Mouse (Mus musculus) limb, embryonic 12.5 days (tissue): ENCODE results near the gene Ntrk2. TPM values are rescaled to one million over a fixed set of nuclear protein-coding genes. Genes with fewer than 3 reads are reported as not detected.
"Not testable (repeated sequence)": the region's sequence is repeated elsewhere in the genome, so short reads cannot be mapped to it uniquely, and the experiment has no call there.

Experiments used
- ATAC-seq: fragments of 200-750 bp; cut with Nextera tagmentation; 2 replicates; pipeline ENCODE4 v1.8.0; 2017; ENCODE audit warnings: low read depth, moderate TSS enrichment; ENCODE audit not compliant: insufficient number of reproducible peaks, insufficient read depth, low FRiP score, low TSS enrichment
- H3K27ac ChIP-seq: fragments of 300-500 bp; sonication (generic); 2 replicates; pipeline ENCODE4 v1.5.1; 2016; ENCODE audit warnings: mild to moderate bottlenecking, moderate library complexity
- H3K27me3 ChIP-seq: fragments of 300-500 bp; sonication (generic); 2 replicates; pipeline ENCODE4 v1.6.1; 2016; ENCODE audit warnings: mild to moderate bottlenecking, moderate library complexity
- H3K36me3 ChIP-seq: fragments of 300-500 bp; sonication (generic); 2 replicates; pipeline ENCODE4 v1.6.1; 2016; ENCODE audit warnings: mild to moderate bottlenecking, moderate library complexity
- H3K4me1 ChIP-seq: fragments of 300-500 bp; sonication (generic); replicated peaks from 2 replicates; pipeline ENCODE4 v1.6.1; 2016
- H3K4me2 ChIP-seq: fragments of 300-500 bp; sonication (generic); 2 replicates; pipeline ENCODE4 v1.6.1; 2016; ENCODE audit warnings: mild to moderate bottlenecking, moderate library complexity
- H3K4me3 ChIP-seq: fragments of 300-500 bp; sonication (generic); replicated peaks from 2 replicates; pipeline ENCODE4 v1.5.1; 2016; ENCODE audit warnings: mild to moderate bottlenecking
- H3K9ac ChIP-seq: fragments of 300-500 bp; sonication (generic); replicated peaks from 2 replicates; pipeline ENCODE4 v1.6.1; 2016; ENCODE audit warnings: mild to moderate bottlenecking, moderate library complexity
- H3K9me3 ChIP-seq: fragments of 300-500 bp; sonication (generic); 2 replicates; pipeline ENCODE4 v1.6.1; 2016; ENCODE audit warnings: mild to moderate bottlenecking, moderate library complexity
- WGBS: fragments of 180-500 bp; shearing (Covaris S2); methylation state at CpG from one replicate; pipeline ENCODE4 v1.1.7; 2016; 5-methylcytosine and 5-hydroxymethylcytosine counted together
- polyA plus RNA-seq: library from polyadenylated mRNA; unstranded; fragments of >200 nt; fragmentation: Nextera tagmentation; extraction: Ambion mirVana; gene quantifications from 2 replicates; pipeline ENCODE4 v1.2.1, GENCODE M21; 2016

The Ntrk2 gene
- polyA plus RNA-seq, 1 experiment from 2014 or later = 4.9 TPM

- ATAC-seq = no peak
These were observed 282.6 kb downstream of the Ntrk2 start for GRCm38 (mm10) chr13:59089016-59089415.

GRCm38 (mm10) chr13:59091138-59091971 lies 285.0 kb downstream of the Ntrk2 start:
- no peak overlapping the region for H3K4me3 ChIP-seq
- no peak overlapping the region for H3K9ac ChIP-seq
- 54% methylated on average over 13 of the region's 13 CpGs for WGBS
- no peak overlapping the region for H3K4me2 ChIP-seq
- peaks cover 35% of the 10 kb centered on the region for H3K4me1 ChIP-seq
- no peaks in the 10 kb centered on the region for H3K9me3 ChIP-seq
- ATAC-seq = no peak
- H3K36me3 ChIP-seq = no peaks in the 10 kb centered on the region
- H3K27me3 ChIP-seq = peaks cover 17% of the 10 kb centered on the region; the same call in 1 of the 2 replicates
- no peak overlapping the region for H3K27ac ChIP-seq

More at GRCm38 (mm10) chr13:59089016-59089415, 282.6 kb downstream of the Ntrk2 start:
- Histone ChIP-seq H3K9me3 (no peaks in the 10 kb centered on the region), H3K4me1 (peaks cover 18% of the 10 kb centered on the region), H3K36me3 (no peaks in the 10 kb centered on the region), H3K4me2 (no peak overlapping the region), H3K9ac (no peak overlapping the region), H3K27ac (no peak overlapping the region), H3K27me3 (peaks cover 7% of the 10 kb centered on the region; the same call in 1 of the 2 replicates), H3K4me3 (no peak overlapping the region)
- WGBS = 90% methylated on average over 4 of the region's 4 CpGs

- H3K4me1 ChIP-seq = peaks cover 39% of the 10 kb centered on the region
- H3K4me2 ChIP-seq = no peak overlapping the region
- 60% methylated on average over 10 of the region's 10 CpGs for WGBS
- peaks cover 25% of the 10 kb centered on the region for H3K27me3 ChIP-seq
- H3K9ac ChIP-seq = no peak overlapping the region
- no peak overlapping the region for H3K27ac ChIP-seq
- H3K36me3 ChIP-seq = no peaks in the 10 kb centered on the region
- no peaks in the 10 kb centered on the region for H3K9me3 ChIP-seq
- 0 out of 2 replicates have a peak, but pooled peaks have one; percentile 1 for ATAC-seq
- H3K4me3 ChIP-seq = no peak overlapping the region
These were observed 285.9 kb downstream of the Ntrk2 start for GRCm38 (mm10) chr13:59092045-59092857.

GRCm38 (mm10) chr13:59092858-59093154 lies 286.4 kb downstream of the Ntrk2 start:
- H3K4me1 ChIP-seq = peaks cover 39% of the 10 kb centered on the region
- H3K36me3 ChIP-seq = no peaks in the 10 kb centered on the region
- ATAC-seq = peak; percentile 64
- H3K9ac ChIP-seq = no peak overlapping the region
- no peaks in the 10 kb centered on the region for H3K9me3 ChIP-seq
- H3K4me3 ChIP-seq = no peak overlapping the region
- 6% methylated on average over 4 of the region's 4 CpGs for WGBS
- H3K27me3 ChIP-seq = peaks cover 30% of the 10 kb centered on the region
- no peak overlapping the region for H3K27ac ChIP-seq
- H3K4me2 ChIP-seq = no peak overlapping the region

- WGBS = 79% methylated on average over 7 of the region's 7 CpGs
- Histone ChIP-seq H3K9me3 (no peaks in the 10 kb centered on the region), H3K4me3 (no peak overlapping the region), H3K27ac (no peak overlapping the region), H3K9ac (no peak overlapping the region), H3K27me3 (peaks cover 46% of the 10 kb centered on the region), H3K4me1 (peaks cover 39% of the 10 kb centered on the region), H3K4me2 (no peak overlapping the region), H3K36me3 (no peaks in the 10 kb centered on the region)
- ATAC-seq = no peak
These were observed 288.4 kb downstream of the Ntrk2 start for GRCm38 (mm10) chr13:59094722-59095121.

GRCm38 (mm10) chr13:59095811-59096391 lies 289.5 kb downstream of the Ntrk2 start:
- Histone ChIP-seq H3K4me2 (peak overlapping the region; percentile 32), H3K9ac (no peak overlapping the region), H3K4me3 (no peak overlapping the region; the same call in 1 of the 2 replicates), H3K36me3 (no peaks in the 10 kb centered on the region), H3K27me3 (peaks cover 52% of the 10 kb centered on the region), H3K9me3 (no peaks in the 10 kb centered on the region), H3K4me1 (peaks cover 39% of the 10 kb centered on the region), H3K27ac (no peak overlapping the region)
- no peak for ATAC-seq
- WGBS = 9% methylated on average over 10 of the region's 10 CpGs

GRCm38 (mm10) chr13:59100086-59100485 lies 293.7 kb downstream of the Ntrk2 start:
- Histone ChIP-seq H3K9me3 (no peaks in the 10 kb centered on the region), H3K4me3 (no peak overlapping the region), H3K9ac (no peak overlapping the region), H3K27me3 (peaks cover 36% of the 10 kb centered on the region), H3K36me3 (no peaks in the 10 kb centered on the region), H3K27ac (no peak overlapping the region), H3K4me1 (peaks cover 15% of the 10 kb centered on the region), H3K4me2 (no peak overlapping the region)
- ATAC-seq = no peak
- WGBS = 44% methylated on average over 10 of the region's 10 CpGs

GRCm38 (mm10) chr13:59107791-59108190 lies 301.4 kb downstream of the Ntrk2 start:
- not testable (repeated sequence) for H3K4me2 ChIP-seq, H3K4me3 ChIP-seq, H3K9ac ChIP-seq, H3K9me3 ChIP-seq, H3K4me1 ChIP-seq, ATAC-seq, H3K36me3 ChIP-seq, H3K27ac ChIP-seq, H3K27me3 ChIP-seq
- WGBS = 92% methylated on average over 10 of the region's 10 CpGs

- Histone ChIP-seq H3K4me1 (no peaks in the 10 kb centered on the region), H3K4me3 (no peak overlapping the region), H3K36me3 (no peaks in the 10 kb centered on the region), H3K27me3 (no peaks in the 10 kb centered on the region), H3K27ac (no peak overlapping the region), H3K9ac (no peak overlapping the region), H3K9me3 (peaks cover 7% of the 10 kb centered on the region; the same call in 1 of the 2 replicates), H3K4me2 (no peak overlapping the region)
- ATAC-seq = no peak
- WGBS = 93% methylated on average over 5 of the region's 5 CpGs
These were observed 303.7 kb downstream of the Ntrk2 start for GRCm38 (mm10) chr13:59110107-59110506.

GRCm38 (mm10) chr13:59114684-59115083 lies 308.3 kb downstream of the Ntrk2 start:
- ATAC-seq = no peak
- Histone ChIP-seq H3K9ac (no peak overlapping the region), H3K27me3 (no peaks in the 10 kb centered on the region), H3K36me3 (no peaks in the 10 kb centered on the region), H3K4me1 (peaks cover 4% of the 10 kb centered on the region), H3K9me3 (peaks cover 16% of the 10 kb centered on the region; the same call in 1 of the 2 replicates), H3K27ac (no peak overlapping the region), H3K4me3 (no peak overlapping the region), H3K4me2 (no peak overlapping the region)
- 89% methylated on average over 1 of the region's 1 CpGs for WGBS

- WGBS = 96% methylated on average over 14 of the region's 14 CpGs
- Histone ChIP-seq H3K4me2 (no peak overlapping the region), H3K27me3 (no peaks in the 10 kb centered on the region), H3K9ac (no peak overlapping the region), H3K36me3 (no peaks in the 10 kb centered on the region), H3K4me3 (no peak overlapping the region), H3K9me3 (peaks cover 16% of the 10 kb centered on the region; the same call in 1 of the 2 replicates), H3K27ac (no peak overlapping the region), H3K4me1 (peaks cover 8% of the 10 kb centered on the region)
- ATAC-seq = no peak
These were observed 309.2 kb downstream of the Ntrk2 start for GRCm38 (mm10) chr13:59115551-59115950.
